Mouse (Mus musculus) retina, postnatal 1 day (tissue): ENCODE data around the gene Rnls.

ENCODE experiments used
- DNase-seq: peaks from one replicate; pipeline ENCODE4 v3.0.0-alpha.2; 2012

The Rnls gene

GRCm38 (mm10) chr19:33101093-33102007, 290.7 kb downstream of the Rnls start:
- DNase-seq: no peak

- no peak for DNase-seq
Observed at GRCm38 (mm10) chr19:33100598-33100997, 291.5 kb downstream of the Rnls start.

GRCm38 (mm10) chr19:33100031-33100430, 292.1 kb downstream of the Rnls start:
- peak; percentile 82 for DNase-seq

- peak; percentile 48 for DNase-seq
Observed at GRCm38 (mm10) chr19:33099201-33099788, 292.8 kb downstream of the Rnls start.

GRCm38 (mm10) chr19:33097691-33098090, 294.4 kb downstream of the Rnls start:
- DNase-seq: no peak

- no peak for DNase-seq
Observed at GRCm38 (mm10) chr19:33096581-33096980, 295.5 kb downstream of the Rnls start.

- no peak for DNase-seq
Observed at GRCm38 (mm10) chr19:33092575-33092974, 299.5 kb downstream of the Rnls start.

- no peak for DNase-seq
Observed at GRCm38 (mm10) chr19:33091324-33091723, 300.8 kb downstream of the Rnls start.

- DNase-seq: no peak
Observed at GRCm38 (mm10) chr19:33088868-33089267, 303.2 kb downstream of the Rnls start.

- no peak for DNase-seq
Observed at GRCm38 (mm10) chr19:33087961-33088360, 304.1 kb downstream of the Rnls start.
